Mouse (Mus musculus): Measurements from ENCODE around the gene Zmiz1. TPM values are rescaled to one million over a fixed set of nuclear protein-coding genes. Genes with fewer than 3 reads are reported as not detected.

The Zmiz1 gene
- polyA plus RNA-seq, 1 experiment from 2014 or later, result 42.5 TPM

GRCm38 (mm10) chr14:25555848-25556247 is 96.9 kb downstream of the Zmiz1 start:
- no peaks in the 10 kb centered on the region for H3K9me3 ChIP-seq
- no peak for DNase-seq (ENCODE audit: extremely low spot score, low spot score)
- H3K36me3 ChIP-seq (replicated peaks), result peaks cover 50% of the 10 kb centered on the region
- H3K4me1 ChIP-seq, result peaks cover 83% of the 10 kb centered on the region
- H3K4me3 ChIP-seq, result peak overlapping the region; percentile 21; the same call in 1 of the 2 replicates
- 9% methylated on average over 7 of the region's 7 CpGs for WGBS
- peak overlapping the region; percentile 80 for H3K27ac ChIP-seq
- H3K27me3 ChIP-seq (ENCODE audit: poor library complexity, severe bottlenecking), result no peaks in the 10 kb centered on the region

- peaks cover 83% of the 10 kb centered on the region for H3K4me1 ChIP-seq
- H3K27me3 ChIP-seq (ENCODE audit: poor library complexity, severe bottlenecking), result no peaks in the 10 kb centered on the region
- H3K4me3 ChIP-seq, result no peak overlapping the region
- WGBS, result 45% methylated on average over 8 of the region's 8 CpGs
- peak overlapping the region; percentile 80 for H3K27ac ChIP-seq
- DNase-seq (ENCODE audit: extremely low spot score, low spot score), result no peak
- H3K9me3 ChIP-seq, result no peaks in the 10 kb centered on the region
- H3K36me3 ChIP-seq (replicated peaks), result peaks cover 56% of the 10 kb centered on the region
Observed at GRCm38 (mm10) chr14:25557014-25557413, 98.0 kb downstream of the Zmiz1 start.

DNA sequence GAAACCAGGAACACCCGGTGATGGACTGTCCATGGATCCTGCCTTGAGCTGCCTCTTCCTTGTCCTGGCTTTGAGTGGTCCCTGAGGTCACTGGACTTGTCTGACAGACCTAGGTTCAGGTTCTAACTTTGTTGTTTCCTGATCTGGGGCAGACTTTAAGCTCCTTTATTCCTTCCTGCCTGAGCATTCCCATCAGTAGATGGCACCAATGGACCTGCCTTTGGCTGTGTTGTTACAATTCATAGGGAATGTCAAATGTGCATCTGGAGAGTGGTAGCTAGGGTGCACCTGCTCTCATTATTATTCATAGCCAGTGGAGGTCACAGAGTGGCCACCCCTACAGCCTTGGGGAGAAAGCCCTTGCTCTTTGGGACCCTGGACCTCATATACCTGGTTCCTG is 99.5 kb downstream of the Zmiz1 start:
- H3K4me1 ChIP-seq, result peaks cover 84% of the 10 kb centered on the region
- 97% methylated on average over 1 of the region's 1 CpGs for WGBS

DNA sequence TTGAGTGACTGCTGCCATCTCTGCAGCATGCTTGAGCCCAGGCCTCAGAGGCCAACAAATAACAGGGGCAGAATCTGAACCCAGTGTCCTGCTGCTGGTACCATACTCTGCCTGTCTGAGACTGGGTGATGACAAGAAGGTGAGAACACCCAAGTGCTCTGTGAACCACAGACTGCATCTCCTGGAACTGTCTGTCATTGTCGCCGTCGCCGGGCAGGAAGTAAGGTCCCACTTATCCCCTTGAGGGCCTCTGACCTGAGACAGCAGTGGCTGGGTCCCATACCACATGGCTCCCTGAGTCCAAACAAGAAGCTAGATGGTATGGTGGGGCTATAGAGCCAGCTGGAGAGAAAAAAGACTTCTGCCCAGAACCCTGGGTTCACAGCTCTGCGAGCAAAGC is 100.9 kb downstream of the Zmiz1 start:
- peak overlapping the region; percentile 27; the same call in 1 of the 2 replicates for H3K27ac ChIP-seq
- peaks cover 81% of the 10 kb centered on the region for H3K4me1 ChIP-seq
- H3K36me3 ChIP-seq (replicated peaks), result peaks cover 65% of the 10 kb centered on the region
- no peaks in the 10 kb centered on the region for H3K27me3 ChIP-seq (ENCODE audit: poor library complexity, severe bottlenecking)
- H3K9me3 ChIP-seq, result no peaks in the 10 kb centered on the region
- no peak for DNase-seq (ENCODE audit: extremely low spot score, low spot score)
- 82% methylated on average over 5 of the region's 5 CpGs for WGBS
- no peak overlapping the region for H3K4me3 ChIP-seq

More for the DNA sequence above, 99.5 kb downstream of the Zmiz1 start:
- Histone ChIP-seq H3K27me3 (ENCODE audit: poor library complexity, severe bottlenecking) (no peaks in the 10 kb centered on the region), H3K4me3 (no peak overlapping the region), H3K27ac (no peak overlapping the region), H3K9me3 (no peaks in the 10 kb centered on the region), H3K36me3 (replicated peaks) (peaks cover 58% of the 10 kb centered on the region)
- DNase-seq (ENCODE audit: extremely low spot score, low spot score), result no peak

- Histone ChIP-seq H3K27me3 (ENCODE audit: poor library complexity, severe bottlenecking) (no peaks in the 10 kb centered on the region), H3K9me3 (no peaks in the 10 kb centered on the region), H3K4me3 (no peak overlapping the region), H3K4me1 (peaks cover 81% of the 10 kb centered on the region), H3K36me3 (replicated peaks) (peaks cover 70% of the 10 kb centered on the region), H3K27ac (no peak overlapping the region)
- no peak for DNase-seq (ENCODE audit: extremely low spot score, low spot score)
- WGBS, result 96% methylated on average over 3 of the region's 3 CpGs
Observed at GRCm38 (mm10) chr14:25560841-25561240, 101.9 kb downstream of the Zmiz1 start.

DNA sequence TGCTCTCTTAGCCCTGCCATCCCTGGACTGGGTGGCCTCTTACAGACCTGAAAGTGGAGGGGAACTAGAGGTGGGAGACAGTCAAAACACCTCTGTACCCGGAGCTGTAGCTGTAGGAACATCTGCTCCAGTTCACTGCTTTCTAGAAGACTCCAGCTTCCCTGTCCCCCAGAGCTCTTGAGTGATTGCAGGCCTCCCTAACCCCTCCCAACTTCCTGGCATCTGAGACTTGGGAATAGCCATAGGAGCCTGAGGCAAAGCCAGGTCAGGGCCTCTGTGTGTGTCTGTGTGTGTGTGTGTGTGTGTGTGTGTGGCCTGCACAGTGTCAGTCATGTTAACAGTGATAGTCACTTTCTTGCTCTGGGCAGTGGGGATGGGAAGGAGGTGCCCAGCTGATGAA is 102.7 kb downstream of the Zmiz1 start:
- DNase-seq (ENCODE audit: extremely low spot score, low spot score), result no peak
- peak overlapping the region; percentile 4; the same call in 1 of the 2 replicates for H3K27ac ChIP-seq
- H3K27me3 ChIP-seq (ENCODE audit: poor library complexity, severe bottlenecking), result no peaks in the 10 kb centered on the region
- H3K9me3 ChIP-seq, result no peaks in the 10 kb centered on the region
- H3K36me3 ChIP-seq (replicated peaks), result peaks cover 70% of the 10 kb centered on the region
- peaks cover 76% of the 10 kb centered on the region for H3K4me1 ChIP-seq
- 59% methylated on average over 1 of the region's 1 CpGs for WGBS
- no peak overlapping the region for H3K4me3 ChIP-seq

DNA sequence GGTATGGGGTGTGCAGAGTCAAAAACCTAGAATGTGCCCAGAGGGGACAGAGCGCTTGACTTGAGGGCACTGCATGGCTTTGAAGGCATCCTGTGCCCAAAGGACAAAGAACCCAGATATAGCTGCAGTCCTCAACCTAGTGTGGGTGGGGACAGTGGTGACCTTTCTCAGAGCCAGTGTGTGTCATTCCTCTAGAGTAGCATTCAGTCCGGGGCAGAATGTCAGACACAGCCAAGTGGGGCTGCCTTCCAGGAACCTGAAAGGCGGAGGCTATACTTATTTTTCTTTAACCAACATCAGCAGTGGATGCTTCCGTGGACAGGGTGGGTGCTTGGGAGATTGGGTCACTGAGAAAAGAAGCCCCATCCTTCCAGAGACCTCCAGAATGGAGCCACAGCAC is 103.5 kb downstream of the Zmiz1 start:
- Histone ChIP-seq H3K9me3 (no peaks in the 10 kb centered on the region), H3K27ac (0 out of 2 replicates have a peak overlapping the region, but pooled peaks have one; percentile 4), H3K27me3 (ENCODE audit: poor library complexity, severe bottlenecking) (no peaks in the 10 kb centered on the region), H3K4me1 (peaks cover 74% of the 10 kb centered on the region), H3K36me3 (replicated peaks) (peaks cover 74% of the 10 kb centered on the region), H3K4me3 (no peak overlapping the region)
- no peak for DNase-seq (ENCODE audit: extremely low spot score, low spot score)
- 94% methylated on average over 4 of the region's 4 CpGs for WGBS

DNA sequence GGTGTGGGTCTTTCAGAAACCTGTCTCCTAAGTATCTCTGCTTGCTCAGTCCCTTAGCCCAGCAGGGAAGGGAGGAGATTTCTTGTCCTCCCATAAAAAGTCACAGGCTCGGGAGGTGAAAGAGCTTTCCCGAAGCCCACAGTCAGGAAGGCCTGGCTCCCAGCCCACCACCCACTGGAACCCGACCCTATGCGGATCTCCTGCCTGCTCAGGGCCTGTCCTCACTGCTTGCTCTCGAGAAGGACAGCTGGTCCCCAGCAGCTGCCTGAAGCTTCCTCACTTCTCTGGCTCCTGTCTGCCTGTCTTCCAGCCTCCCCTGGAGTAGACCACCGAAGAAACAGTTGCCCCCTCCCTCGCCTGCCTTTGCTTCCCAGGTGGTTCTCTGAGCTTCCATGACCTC is 103.9 kb downstream of the Zmiz1 start:
- WGBS, result 84% methylated on average over 7 of the region's 7 CpGs
- Histone ChIP-seq H3K4me1 (peaks cover 69% of the 10 kb centered on the region), H3K9me3 (no peaks in the 10 kb centered on the region), H3K4me3 (no peak overlapping the region), H3K27me3 (ENCODE audit: poor library complexity, severe bottlenecking) (no peaks in the 10 kb centered on the region), H3K36me3 (replicated peaks) (peaks cover 75% of the 10 kb centered on the region), H3K27ac (no peak overlapping the region)
- no peak for DNase-seq (ENCODE audit: extremely low spot score, low spot score)

DNA sequence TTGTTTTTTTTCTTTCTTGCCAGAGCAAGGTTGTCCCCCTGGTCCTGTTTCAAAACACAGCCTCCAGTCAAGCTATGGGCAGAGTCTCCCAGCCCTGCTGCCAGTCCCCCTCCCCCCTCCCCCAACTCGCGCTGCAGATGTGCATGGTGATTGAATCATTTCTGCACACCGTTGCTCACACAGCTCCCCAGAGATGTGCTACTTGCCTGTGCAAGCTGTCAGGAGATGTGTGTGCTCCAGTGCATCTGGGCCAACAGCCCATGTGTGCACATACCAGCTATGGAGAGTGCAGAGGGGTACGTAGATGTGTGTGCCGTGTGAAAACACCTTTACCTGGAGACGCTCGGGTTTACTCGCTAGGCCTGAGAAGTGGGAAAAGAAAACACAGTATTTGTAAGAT is 105.6 kb downstream of the Zmiz1 start:
- no peaks in the 10 kb centered on the region for H3K9me3 ChIP-seq
- no peak for DNase-seq (ENCODE audit: extremely low spot score, low spot score)
- peaks cover 55% of the 10 kb centered on the region for H3K4me1 ChIP-seq
- WGBS, result 83% methylated on average over 8 of the region's 8 CpGs
- peak overlapping the region; percentile 68 for H3K27ac ChIP-seq
- H3K36me3 ChIP-seq (replicated peaks), result peaks cover 75% of the 10 kb centered on the region
- no peak overlapping the region for H3K4me3 ChIP-seq
- H3K27me3 ChIP-seq (ENCODE audit: poor library complexity, severe bottlenecking), result no peaks in the 10 kb centered on the region

DNA sequence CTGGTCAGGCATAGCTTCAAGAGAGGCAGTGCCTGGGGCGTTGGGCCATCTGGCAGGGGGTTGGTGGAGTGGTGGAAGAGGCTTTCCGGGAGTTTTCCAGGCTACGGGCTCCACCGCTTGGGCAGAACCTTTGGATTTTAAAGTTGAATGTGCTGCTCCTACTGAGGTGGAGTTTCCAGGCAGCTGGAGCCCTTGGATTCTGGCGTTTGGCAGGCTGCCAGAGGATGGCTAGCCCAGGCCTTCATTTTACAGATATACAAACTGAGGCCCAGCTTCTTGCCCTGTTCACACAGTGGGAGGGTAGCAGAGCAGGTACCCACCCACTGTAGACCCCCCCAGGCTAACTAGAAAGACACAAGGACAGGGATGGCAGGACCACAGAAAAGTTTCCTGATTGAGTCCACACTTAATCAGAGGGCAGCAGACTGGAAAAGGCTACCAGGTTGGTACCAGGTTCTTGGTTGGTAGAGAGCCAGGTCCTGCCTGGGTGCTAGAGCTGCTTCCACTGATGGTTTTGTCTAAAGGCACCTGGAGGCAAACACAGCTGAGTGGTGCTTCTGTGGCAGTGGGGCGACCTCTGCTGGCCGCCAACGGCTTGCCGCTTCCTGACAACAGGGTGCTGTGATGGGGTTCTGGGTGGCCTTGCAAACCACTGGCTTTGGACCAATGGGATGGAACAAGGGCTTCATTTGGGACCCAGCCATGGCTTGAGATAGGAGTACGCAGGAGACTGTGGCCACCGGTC is 106.5 kb downstream of the Zmiz1 start:
- 40% methylated on average over 11 of the region's 11 CpGs for WGBS
- Histone ChIP-seq H3K4me1 (peaks cover 50% of the 10 kb centered on the region), H3K27ac (peak overlapping the region; percentile 68), H3K36me3 (replicated peaks) (peaks cover 67% of the 10 kb centered on the region), H3K9me3 (no peaks in the 10 kb centered on the region), H3K27me3 (ENCODE audit: poor library complexity, severe bottlenecking) (no peaks in the 10 kb centered on the region), H3K4me3 (no peak overlapping the region)
- peak; percentile 79 for DNase-seq (ENCODE audit: extremely low spot score, low spot score)

DNA sequence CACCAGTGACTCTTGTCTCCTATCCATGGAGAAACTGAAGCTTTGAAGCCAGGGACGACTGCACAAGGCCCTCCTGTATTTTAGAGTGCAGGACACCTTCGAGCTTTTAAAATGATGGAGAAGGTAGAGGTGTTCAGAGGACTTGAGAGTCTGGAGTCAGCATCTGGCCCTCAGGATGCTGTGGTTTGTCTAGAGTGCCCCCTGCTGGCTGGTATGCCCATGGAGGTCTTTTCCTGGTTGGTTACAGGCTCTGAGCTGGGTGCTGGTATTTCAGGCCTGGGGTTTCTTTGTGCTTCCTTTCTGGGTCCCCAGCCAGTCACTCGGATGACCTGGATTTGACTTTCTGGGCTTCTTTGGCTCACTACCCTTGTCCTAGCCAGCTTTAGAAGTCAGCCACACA is 108.3 kb downstream of the Zmiz1 start:
- Histone ChIP-seq H3K4me1 (peaks cover 36% of the 10 kb centered on the region), H3K27me3 (ENCODE audit: poor library complexity, severe bottlenecking) (no peaks in the 10 kb centered on the region), H3K36me3 (replicated peaks) (peaks cover 64% of the 10 kb centered on the region), H3K27ac (no peak overlapping the region), H3K4me3 (no peak overlapping the region), H3K9me3 (no peaks in the 10 kb centered on the region)
- DNase-seq (ENCODE audit: extremely low spot score, low spot score), result peak; percentile 64
- WGBS, result 51% methylated on average over 3 of the region's 3 CpGs

GRCm38 (mm10) chr14:25567837-25568236 is 108.9 kb downstream of the Zmiz1 start:
- Histone ChIP-seq H3K4me3 (no peak overlapping the region), H3K27me3 (ENCODE audit: poor library complexity, severe bottlenecking) (no peaks in the 10 kb centered on the region), H3K4me1 (peaks cover 32% of the 10 kb centered on the region), H3K27ac (no peak overlapping the region), H3K36me3 (replicated peaks) (peaks cover 64% of the 10 kb centered on the region), H3K9me3 (no peaks in the 10 kb centered on the region)
- DNase-seq (ENCODE audit: extremely low spot score, low spot score), result no peak
- 94% methylated on average over 2 of the region's 2 CpGs for WGBS

GRCm38 (mm10) chr14:25574047-25574870 is 115.3 kb downstream of the Zmiz1 start:
- Histone ChIP-seq H3K27me3 (ENCODE audit: poor library complexity, severe bottlenecking) (no peaks in the 10 kb centered on the region), H3K27ac (0 out of 2 replicates have a peak overlapping the region, but pooled peaks have one; percentile 25), H3K4me3 (no peak overlapping the region), H3K9me3 (no peaks in the 10 kb centered on the region), H3K36me3 (replicated peaks) (peaks cover 86% of the 10 kb centered on the region), H3K4me1 (peaks cover 47% of the 10 kb centered on the region)
- no peak for DNase-seq (ENCODE audit: extremely low spot score, low spot score)
- WGBS, result 48% methylated on average over 16 of the region's 16 CpGs

Data from forebrain, embryonic 10.5 days (tissue).